Mouse (Mus musculus): ENCODE data around the gene Cracr2a. TPM values are rescaled to one million over a fixed set of nuclear protein-coding genes. Genes with fewer than 3 reads are reported as not detected.

Cracr2a gene
- total RNA-seq, 2 experiments from 2014 or later = 0.31 to 0.35 TPM

- intact Hi-C loops (cut with DNase I) = loop anchor here (10.0 kb wide), 1 partner anchor 1204 kb away; the partner anchor contains the start of gene Clec2i
- no peak for DNase-seq
Observed at GRCm38 (mm10) chr6:127680784-127681183, 119.6 kb downstream of the Cracr2a start.

- DNase-seq = no peak
- intact Hi-C loops (cut with DNase I) = loop anchor here (10.0 kb wide), 1 partner anchor 1201 kb away; the partner anchor contains the start of gene Clec2i
Observed at GRCm38 (mm10) chr6:127683561-127683960, 122.4 kb downstream of the Cracr2a start.

GRCm38 (mm10) chr6:127684981-127685380 is 123.8 kb downstream of the Cracr2a start:
- no peak for DNase-seq
- intact Hi-C loops (cut with DNase I) = loop anchor here (10.0 kb wide), 1 partner anchor 1200 kb away; the partner anchor contains the start of gene Clec2i

- intact Hi-C loops (cut with DNase I) = loop anchor here (10.0 kb wide), 1 partner anchor 1197 kb away; the partner anchor contains the start of gene Clec2i
- no peak for DNase-seq
Observed at GRCm38 (mm10) chr6:127687181-127687860, 126.2 kb downstream of the Cracr2a start.

GRCm38 (mm10) chr6:127692298-127692697 is 131.2 kb downstream of the Cracr2a start:
- intact Hi-C loops (cut with DNase I) = no loop called here
- DNase-seq = no peak

- intact Hi-C loops (cut with DNase I) = no loop called here
- DNase-seq = no peak
Observed at GRCm38 (mm10) chr6:127693681-127694080, 132.5 kb downstream of the Cracr2a start.

GRCm38 (mm10) chr6:127701036-127701783 is 140.1 kb downstream of the Cracr2a start:
- DNase-seq = no peak
- intact Hi-C loops (cut with DNase I) = no loop called here

- DNase-seq = no peak
- intact Hi-C loops (cut with DNase I) = no loop called here
Observed at GRCm38 (mm10) chr6:127708218-127708628, 147.1 kb downstream of the Cracr2a start.

- intact Hi-C loops (cut with DNase I) = no loop called here
- DNase-seq = no peak
Observed at GRCm38 (mm10) chr6:127714906-127715305, 153.8 kb downstream of the Cracr2a start.

- intact Hi-C loops (cut with DNase I) = no loop called here
- DNase-seq = no peak
Observed at GRCm38 (mm10) chr6:127715428-127715827, 154.3 kb downstream of the Cracr2a start.

GRCm38 (mm10) chr6:127717239-127718137 is 156.3 kb downstream of the Cracr2a start:
- intact Hi-C loops (cut with DNase I) = no loop called here
- no peak for DNase-seq

- intact Hi-C loops (cut with DNase I) = no loop called here
Observed at GRCm38 (mm10) chr6:127719875-127720274, 158.7 kb downstream of the Cracr2a start.

GRCm38 (mm10) chr6:127723126-127723525 is 162.0 kb downstream of the Cracr2a start:
- DNase-seq = no peak
- intact Hi-C loops (cut with DNase I) = no loop called here

More at GRCm38 (mm10) chr6:127719875-127720274, 158.7 kb downstream of the Cracr2a start:
- no peak for DNase-seq

Other genes with a start within 250 kb of the Cracr2a start
- gene Parp11, start 114.5 kb upstream of the Cracr2a start, total RNA-seq (2021) = 1 to 10 TPM; 4.2 to 4.8 TPM
- not detected for gene Prmt8, start 208.1 kb downstream of the Cracr2a start, total RNA-seq (2021)

All from gastrocnemius, postnatal 36 days (tissue).